Mouse (Mus musculus) MEL (cell line): Measurements from ENCODE around the gene Sptbn4. TPM values are rescaled to one million over a fixed set of nuclear protein-coding genes. Genes with fewer than 3 reads are reported as not detected.

ENCODE experiments used
- DNase-seq: peaks from one replicate; pipeline ENCODE4 v3.0.0; 2011; ENCODE audit warnings: low read depth, low spot score
- H3K27ac ChIP-seq: 2 replicates; pipeline ENCODE4 v1.5.1; 2012; ENCODE audit warnings: low read depth, mild to moderate bottlenecking, control low read depth, low read length, moderate library complexity; ENCODE audit not compliant: control insufficient read depth
- H3K27me3 ChIP-seq, 2 experiments: fragments of 150-350 bp in 1 of 2; sonication (generic) in 1 of 2; 2 replicates each; pipeline ENCODE4 v1.6.1; 2012; ENCODE audit warnings: low read length in 2 of 2, mild to moderate bottlenecking in 2 of 2, improper control_type of control experiment in 1 of 2, moderate library complexity in 1 of 2; ENCODE audit not compliant: insufficient read depth in 2 of 2, control insufficient read depth in 1 of 2
- H3K36me3 ChIP-seq, 2 experiments: 2 replicates each; pipeline ENCODE4 v1.6.1; 2012 to 2014; ENCODE audit warnings: low read length in 2 of 2, improper control_type of control experiment in 1 of 2, inconsistent platforms in 1 of 2, mild to moderate bottlenecking in 1 of 2; ENCODE audit not compliant: insufficient read depth in 2 of 2, control insufficient read depth in 1 of 2
- H3K4me1 ChIP-seq, 2 experiments: fragments of 150-350 bp in 1 of 2; sonication (generic) in 1 of 2; 2 replicates each; pipeline ENCODE4 v1.6.1; 2012; ENCODE audit warnings: low read length in 2 of 2, improper control_type of control experiment in 1 of 2, mild to moderate bottlenecking in 1 of 2; ENCODE audit not compliant: insufficient read depth in 2 of 2, control insufficient read depth in 1 of 2
- H3K4me3 ChIP-seq, 2 experiments: fragments of 150-350 bp in 1 of 2; sonication (generic) in 1 of 2; 2 replicates each; pipeline ENCODE4 v1.5.1; 2012; ENCODE audit warnings: low read depth in 2 of 2, low read length in 2 of 2, mild to moderate bottlenecking in 2 of 2, moderate library complexity in 2 of 2, control low read depth in 1 of 2, improper control_type of control experiment in 1 of 2; ENCODE audit not compliant: control insufficient read depth in 1 of 2, insufficient read depth in 1 of 2
- H3K79me2 ChIP-seq: 2 replicates; pipeline ENCODE4 v1.6.1; 2012; ENCODE audit warnings: mild to moderate bottlenecking, low read length, moderate library complexity; ENCODE audit not compliant: control insufficient read depth, poor library complexity, insufficient read depth
- H3K9ac ChIP-seq: 2 replicates; pipeline ENCODE4 v1.6.1; 2012; ENCODE audit warnings: low read depth, mild to moderate bottlenecking, control low read depth, low read length, moderate library complexity; ENCODE audit not compliant: control insufficient read depth, poor library complexity, severe bottlenecking
- H3K9me3 ChIP-seq: fragments of 150-350 bp; sonication (generic); replicated peaks from 2 replicates; pipeline ENCODE4 v1.6.1; 2012; ENCODE audit warnings: mild to moderate bottlenecking, low read length, improper control_type of control experiment, moderate library complexity; ENCODE audit not compliant: insufficient read depth
- CHD2 ChIP-seq: IDR thresholded peaks from 2 replicates; pipeline ENCODE4 v1.6.1; 2011; ENCODE audit warnings: low read length, improper control_type of control experiment
- CTCF ChIP-seq, 3 experiments: IDR thresholded peaks in 2 of 3; conservative IDR thresholded peaks in 1 of 3; 2 replicates each; pipeline ENCODE4 v1.5.1; 2011 to 2012; ENCODE audit warnings: low read length in 3 of 3, low read depth in 2 of 3, mild to moderate bottlenecking in 2 of 3, improper control_type of control experiment in 1 of 3, inconsistent platforms in 1 of 3, mixed read lengths in 1 of 3, moderate library complexity in 1 of 3; ENCODE audit not compliant: control insufficient read depth in 1 of 3, insufficient read depth in 1 of 3, poor library complexity in 1 of 3, severe bottlenecking in 1 of 3
- E2F4 ChIP-seq: IDR thresholded peaks from 2 replicates; pipeline ENCODE4 v1.6.1; 2011; ENCODE audit warnings: low read depth, low read length, improper control_type of control experiment, borderline replicate concordance
- ELF1 ChIP-seq: IDR thresholded peaks from 2 replicates; pipeline ENCODE4 v1.6.1; 2014; ENCODE audit warnings: low read depth, mild to moderate bottlenecking, inconsistent platforms, low read length, improper control_type of control experiment, moderate library complexity
- GABPA ChIP-seq: IDR thresholded peaks from 2 replicates; pipeline ENCODE4 v1.6.1; 2012; ENCODE audit warnings: low read depth, mild to moderate bottlenecking, inconsistent platforms, low read length, improper control_type of control experiment, moderate library complexity
- GATA1 ChIP-seq: IDR thresholded peaks from 2 replicates; pipeline ENCODE4 v1.6.1; 2011; ENCODE audit warnings: low read depth, low read length, improper control_type of control experiment
- HCFC1 ChIP-seq: IDR thresholded peaks from 2 replicates; pipeline ENCODE4 v1.6.1; 2012; ENCODE audit warnings: low read depth, mild to moderate bottlenecking, inconsistent platforms, low read length, improper control_type of control experiment, moderate library complexity
- MAZ ChIP-seq: IDR thresholded peaks from 2 replicates; pipeline ENCODE4 v1.6.1; 2012; ENCODE audit warnings: low read depth, mild to moderate bottlenecking, inconsistent platforms, low read length, improper control_type of control experiment
- MXI1 ChIP-seq: IDR thresholded peaks from 2 replicates; pipeline ENCODE4 v1.6.1; 2011; ENCODE audit warnings: mild to moderate bottlenecking, low read depth, low read length, improper control_type of control experiment
- MYC ChIP-seq: IDR thresholded peaks from 2 replicates; pipeline ENCODE4 v1.6.1; 2011; ENCODE audit warnings: low read depth, mild to moderate bottlenecking, low read length, improper control_type of control experiment, moderate library complexity
- NELFE ChIP-seq: IDR thresholded peaks from 2 replicates; pipeline ENCODE4 v1.6.1; 2011; ENCODE audit warnings: low read depth, low read length, improper control_type of control experiment
- NRF1 ChIP-seq: IDR thresholded peaks from 2 replicates; pipeline ENCODE4 v1.6.1; 2014; ENCODE audit warnings: low read depth, mild to moderate bottlenecking, inconsistent platforms, low read length, improper control_type of control experiment, moderate library complexity; ENCODE audit not compliant: poor library complexity, insufficient read depth, severe bottlenecking
- POLR2A ChIP-seq, 2 experiments: IDR thresholded peaks; 2 replicates each; pipeline ENCODE4 v1.6.1; 2011 to 2012; ENCODE audit warnings: low read length in 2 of 2, mild to moderate bottlenecking in 2 of 2, control low read depth in 1 of 2, improper control_type of control experiment in 1 of 2, low read depth in 1 of 2, moderate library complexity in 1 of 2; ENCODE audit not compliant: control insufficient read depth in 1 of 2, insufficient read depth in 1 of 2, poor library complexity in 1 of 2
- POLR2AphosphoS2 ChIP-seq: IDR thresholded peaks from 2 replicates; pipeline ENCODE4 v1.6.1; 2011; ENCODE audit warnings: low read length, improper control_type of control experiment
- POLR2AphosphoS5 ChIP-seq: IDR thresholded peaks from 2 replicates; pipeline ENCODE4 v1.6.1; 2012; ENCODE audit warnings: low read depth, borderline replicate concordance, mild to moderate bottlenecking, inconsistent platforms, low read length, moderate library complexity, mixed read lengths
- RCOR1 ChIP-seq: IDR thresholded peaks from 2 replicates; pipeline ENCODE4 v1.6.1; 2012; ENCODE audit warnings: low read depth, mild to moderate bottlenecking, inconsistent platforms, low read length, improper control_type of control experiment
- TBP ChIP-seq: IDR thresholded peaks from 2 replicates; pipeline ENCODE4 v1.8.0; 2011; ENCODE audit warnings: low read depth, low read length, improper control_type of control experiment
- TCF12 ChIP-seq: IDR thresholded peaks from 2 replicates; pipeline ENCODE4 v1.6.1; 2014; ENCODE audit warnings: low read depth, mild to moderate bottlenecking, inconsistent platforms, low read length, improper control_type of control experiment, moderate library complexity
- USF1 ChIP-seq: IDR thresholded peaks from 2 replicates; pipeline ENCODE4 v1.6.1; 2014; ENCODE audit warnings: low read depth, mild to moderate bottlenecking, inconsistent platforms, low read length, improper control_type of control experiment, moderate library complexity
- ZMIZ1 ChIP-seq: IDR thresholded peaks from 2 replicates; pipeline ENCODE4 v1.6.1; 2012; ENCODE audit warnings: low read depth, mild to moderate bottlenecking, inconsistent platforms, low read length, improper control_type of control experiment, moderate library complexity
- polyA plus RNA-seq, 2 experiments: library from polyadenylated mRNA; stranded (reverse) in 1 of 2; unstranded in 1 of 2; fragments of >175 nt in 1 of 2; fragments of >200 nt in 1 of 2; gene quantifications; 2 replicates each; pipeline versions ENCODE4 v1.2.1 to v1.2.4; 2012; ENCODE audit warnings: low replicate concordance in 2 of 2, low read depth in 1 of 2; ENCODE audit not compliant: insufficient read length in 2 of 2, insufficient read depth in 1 of 2, missing spikeins in 1 of 2
- total RNA-seq: library from RNA; depleted of rRNA; stranded (reverse); fragments of 300-350 nt; gene quantifications from 2 replicates; pipeline ENCODE4 v1.2.3, GENCODE M21; 2012

Sptbn4 gene
- total and polyA plus RNA-seq, 3 experiments: 0.19 to 0.68 TPM; not detected in 1

GRCm38 (mm10) chr7:27486770-27487697 lies 39.5 kb upstream of the Sptbn4 start, which contains the start of gene Sertad1:
Gene Sertad1 (plus strand): TSS chr7:27486910.
- TF ChIP-seq HCFC1 (peak; percentile 33), POLR2AphosphoS2 (peak; percentile 98), MXI1 (peak; percentile 73; the same call in 1 of the 2 replicates), TCF12 (peak; percentile 61; the same call in 1 of the 2 replicates), GABPA (no peak), POLR2A (IDR thresholded peaks at IDR 0.05; ENCODE audit: control insufficient read depth in 1 of 2, insufficient read depth in 1 of 2, low read depth in 1 of 2, low read length in 2 of 2, poor library complexity in 1 of 2) (peak; percentile 84 to 99), CTCF (IDR thresholded peaks at IDR 0.05 in 2 of 3, conservative IDR thresholded peaks at IDR 0.05 in 1 of 3; ENCODE audit: control insufficient read depth in 1 of 3, insufficient read depth in 1 of 3, low read depth in 2 of 3, low read length in 3 of 3, poor library complexity in 1 of 3, severe bottlenecking in 1 of 3) (peak in 2 of 3 experiments; percentile 48 to 79; a peak in 4 of 6 replicates), ZMIZ1 (peak; percentile 98), POLR2AphosphoS5 (peak; percentile 96), MAZ (peak; percentile 94), GATA1 (no peak), USF1 (0 out of 2 replicates have a peak, but pooled peaks have one; percentile 16), ELF1 (peak; percentile 63), TBP (peak; percentile 91), NRF1 (peak; percentile 88), MYC (no peak), RCOR1 (0 out of 2 replicates have a peak, but pooled peaks have one; percentile 5), NELFE (peak; percentile 98), E2F4 (no peak), CHD2 (peak; percentile 14; the same call in 1 of the 2 replicates)
- Histone ChIP-seq H3K27ac (peak within 1 kb of the TSS; percentile 78), H3K4me3 (peak within 1 kb of the TSS; percentile 84 to 94)

More at GRCm38 (mm10) chr7:27486770-27487697, 39.5 kb upstream of the Sptbn4 start, which contains the start of gene Sertad1:
- H3K36me3 ChIP-seq: peaks cover 0 to 43% of the 10 kb centered on the region in 2 experiments; a peak in 2 of 4 replicates
- H3K27me3 ChIP-seq: no peaks in the 10 kb centered on the region
- peaks cover 11% of the 10 kb centered on the region for H3K79me2 ChIP-seq
- no peaks in the 10 kb centered on the region for H3K9me3 ChIP-seq
- H3K9ac ChIP-seq: peak within 1 kb of the TSS; percentile 87
- peak; percentile 99 for DNase-seq
- H3K4me1 ChIP-seq: peaks cover 17 to 39% of the 10 kb centered on the region in 2 experiments
